Mouse (Mus musculus) midbrain, embryonic 13.5 days (tissue): ENCODE results near the gene Olfr78. TPM values are rescaled to one million over a fixed set of nuclear protein-coding genes. Genes with fewer than 3 reads are reported as not detected.

Experiments used
- polyA plus RNA-seq: library from polyadenylated mRNA; unstranded; fragments of >200 nt; fragmentation: Nextera tagmentation; extraction: Ambion mirVana; gene quantifications from 2 replicates; pipeline ENCODE4 v1.2.1, GENCODE M21; 2015

The Olfr78 gene
- polyA plus RNA-seq, 1 experiment from 2014 or later: not detected

Other genes with a start within 250 kb of the Olfr78 start
- not detected in 2 replicates for gene Olfr547, start 224.7 kb downstream of the Olfr78 start, polyA plus RNA-seq
- not detected in 2 replicates for gene Olfr548-ps1, start 218.6 kb downstream of the Olfr78 start, polyA plus RNA-seq
- not detected in 2 replicates for gene Olfr549, start 209.6 kb downstream of the Olfr78 start, polyA plus RNA-seq
- 0.17 TPM in 1 of 2 replicates, not detected in the other for gene Trim21, start 194.0 kb downstream of the Olfr78 start, polyA plus RNA-seq
- not detected in 2 replicates for gene Olfr550, start 188.0 kb downstream of the Olfr78 start, polyA plus RNA-seq
- gene Olfr551, start 167.6 kb downstream of the Olfr78 start, polyA plus RNA-seq: not detected in 2 replicates
- gene Olfr552, start 161.7 kb downstream of the Olfr78 start, polyA plus RNA-seq: not detected in 2 replicates
- gene Olfr553, start 141.3 kb downstream of the Olfr78 start, polyA plus RNA-seq: not detected in 2 replicates
- gene Olfr554, start 121.0 kb downstream of the Olfr78 start, polyA plus RNA-seq: not detected in 2 replicates
- not detected in 2 replicates for gene Olfr555, start 100.6 kb downstream of the Olfr78 start, polyA plus RNA-seq
- gene Olfr556, start 94.6 kb downstream of the Olfr78 start, polyA plus RNA-seq: not detected in 2 replicates
- gene Trim68, start 72.1 kb downstream of the Olfr78 start, polyA plus RNA-seq: 7.3 and 8.0 TPM in 2 replicates
- not detected in 2 replicates for gene Olfr557, start 63.6 kb downstream of the Olfr78 start, polyA plus RNA-seq
- 0.07 TPM in 1 of 2 replicates, not detected in the other for gene Olfr558, start 57.3 kb downstream of the Olfr78 start, polyA plus RNA-seq
- not detected in 2 replicates for gene Olfr33, start 40.4 kb downstream of the Olfr78 start, polyA plus RNA-seq
- not detected in 2 replicates for gene Olfr559, start 32.0 kb downstream of the Olfr78 start, polyA plus RNA-seq
- gene Olfr560, start 105 bp downstream of the Olfr78 start, polyA plus RNA-seq: not detected in 2 replicates
- gene Olfr561, start 11.8 kb upstream of the Olfr78 start, polyA plus RNA-seq: not detected in 2 replicates
- not detected in 2 replicates for gene Olfr564, start 44.0 kb upstream of the Olfr78 start, polyA plus RNA-seq
- not detected in 2 replicates for gene Olfr566, start 99.3 kb upstream of the Olfr78 start, polyA plus RNA-seq
- gene Olfr568, start 117.7 kb upstream of the Olfr78 start, polyA plus RNA-seq: not detected in 2 replicates
- not detected in 2 replicates for gene Olfr569, start 131.4 kb upstream of the Olfr78 start, polyA plus RNA-seq
- not detected in 2 replicates for gene Olfr570, start 135.1 kb upstream of the Olfr78 start, polyA plus RNA-seq
- not detected in 2 replicates for gene Olfr571, start 158.1 kb upstream of the Olfr78 start, polyA plus RNA-seq
- not detected in 2 replicates for gene Olfr572, start 164.9 kb upstream of the Olfr78 start, polyA plus RNA-seq
- not detected in 2 replicates for gene Olfr573-ps1, start 183.1 kb upstream of the Olfr78 start, polyA plus RNA-seq
- not detected in 2 replicates for gene Olfr574, start 189.0 kb upstream of the Olfr78 start, polyA plus RNA-seq
- not detected in 2 replicates for gene Olfr575, start 199.3 kb upstream of the Olfr78 start, polyA plus RNA-seq
- not detected in 2 replicates for gene Olfr576, start 203.2 kb upstream of the Olfr78 start, polyA plus RNA-seq
- gene Olfr577, start 216.5 kb upstream of the Olfr78 start, polyA plus RNA-seq: not detected in 2 replicates
- not detected in 2 replicates for gene Olfr578, start 229.9 kb upstream of the Olfr78 start, polyA plus RNA-seq